Mouse (Mus musculus): ENCODE results near the gene Ptbp1. TPM values are rescaled to one million over a fixed set of nuclear protein-coding genes. Genes with fewer than 3 reads are reported as not detected.
"Not testable (repeated sequence)": the region's sequence is repeated elsewhere in the genome, so short reads cannot be mapped to it uniquely, and the experiment has no call there.

The Ptbp1 gene
- polyA plus RNA-seq, 1 experiment: 285 TPM

GRCm38 (mm10) chr10:79886054-79886453 is 31.8 kb downstream of the Ptbp1 start, which contains the start of gene Elane:
Gene Elane, plus strand, starts transcription at chr10:79886247.
- H3K27me3 ChIP-seq (ENCODE audit: control insufficient read depth, insufficient read depth, low read length): 0 out of 2 replicates have a peak, but pooled peaks cover 3% of the 10 kb centered on the region
- TF ChIP-seq POLR2A (IDR thresholded peaks at IDR 0.05; ENCODE audit: low read depth, low read length): no peak
- no peak for TF ChIP-seq CTCF (IDR thresholded peaks at IDR 0.05; ENCODE audit: extremely low read depth, insufficient read length, insufficient replicate concordance, low read depth, low read length)

GRCm38 (mm10) chr10:79886611-79887010 is 32.4 kb downstream of the Ptbp1 start:
- TF ChIP-seq CTCF (IDR thresholded peaks at IDR 0.05; ENCODE audit: extremely low read depth, insufficient read length, insufficient replicate concordance, low read depth, low read length) (no peak), POLR2A (IDR thresholded peaks at IDR 0.05; ENCODE audit: low read depth, low read length) (no peak)
- Histone ChIP-seq H3K27ac (ENCODE audit: insufficient read depth, low read depth, low read length) (no peak overlapping the region), H3K36me3 (ENCODE audit: control insufficient read depth, insufficient read depth, low read length) (no peaks in the 10 kb centered on the region), H3K4me3 (ENCODE audit: low read depth, low read length) (no peak overlapping the region), H3K4me1 (ENCODE audit: control insufficient read depth, insufficient read depth, insufficient read length, low read length) (peaks cover 8% of the 10 kb centered on the region), H3K27me3 (ENCODE audit: control insufficient read depth, insufficient read depth, low read length) (0 out of 2 replicates have a peak, but pooled peaks cover 3% of the 10 kb centered on the region)
- WGBS: 84% methylated on average over 8 of the region's 8 CpGs

More at GRCm38 (mm10) chr10:79886054-79886453, 31.8 kb downstream of the Ptbp1 start, which contains the start of gene Elane:
- Histone ChIP-seq H3K36me3 (ENCODE audit: control insufficient read depth, insufficient read depth, low read length) (no peaks in the 10 kb centered on the region), H3K4me3 (ENCODE audit: low read depth, low read length) (no peak within 1 kb of the TSS), H3K4me1 (ENCODE audit: control insufficient read depth, insufficient read depth, insufficient read length, low read length) (peaks cover 8% of the 10 kb centered on the region), H3K27ac (ENCODE audit: insufficient read depth, low read depth, low read length) (no peak within 1 kb of the TSS)
- 71% methylated on average over 6 of the region's 6 CpGs for WGBS

- no peaks in the 10 kb centered on the region for H3K27me3 ChIP-seq (ENCODE audit: control insufficient read depth, insufficient read depth, low read length)
- H3K27ac ChIP-seq (ENCODE audit: insufficient read depth, low read depth, low read length): no peak overlapping the region
- H3K4me1 ChIP-seq (ENCODE audit: control insufficient read depth, insufficient read depth, insufficient read length, low read length): no peaks in the 10 kb centered on the region
- 15% methylated on average over 2 of the region's 2 CpGs for WGBS
- TF ChIP-seq CTCF (IDR thresholded peaks at IDR 0.05; ENCODE audit: extremely low read depth, insufficient read length, insufficient replicate concordance, low read depth, low read length): no peak
- TF ChIP-seq POLR2A (IDR thresholded peaks at IDR 0.05; ENCODE audit: low read depth, low read length): no peak
- no peak overlapping the region for H3K4me3 ChIP-seq (ENCODE audit: low read depth, low read length)
- H3K36me3 ChIP-seq (ENCODE audit: control insufficient read depth, insufficient read depth, low read length): no peaks in the 10 kb centered on the region
Measured at GRCm38 (mm10) chr10:79889386-79889785, 35.2 kb downstream of the Ptbp1 start.

- TF ChIP-seq CTCF (IDR thresholded peaks at IDR 0.05; ENCODE audit: extremely low read depth, insufficient read length, insufficient replicate concordance, low read depth, low read length) (no peak), POLR2A (IDR thresholded peaks at IDR 0.05; ENCODE audit: low read depth, low read length) (no peak)
- H3K4me3 ChIP-seq (ENCODE audit: low read depth, low read length): no peak within 1 kb of the TSS
- no peak within 1 kb of the TSS for H3K27ac ChIP-seq (ENCODE audit: insufficient read depth, low read depth, low read length)
- no peaks in the 10 kb centered on the region for H3K4me1 ChIP-seq (ENCODE audit: control insufficient read depth, insufficient read depth, insufficient read length, low read length)
- H3K36me3 ChIP-seq (ENCODE audit: control insufficient read depth, insufficient read depth, low read length): peaks cover 4% of the 10 kb centered on the region; the same call in 1 of the 2 replicates
- 48% methylated on average over 5 of the region's 5 CpGs for WGBS
- no peaks in the 10 kb centered on the region for H3K27me3 ChIP-seq (ENCODE audit: control insufficient read depth, insufficient read depth, low read length)
Measured at GRCm38 (mm10) chr10:79890670-79891069, 36.4 kb downstream of the Ptbp1 start, which contains the start of gene Cfd. Gene Cfd, plus strand, starts transcription at chr10:79890853.

GRCm38 (mm10) chr10:79892451-79893118 is 38.4 kb downstream of the Ptbp1 start:
- TF ChIP-seq CTCF (IDR thresholded peaks at IDR 0.05; ENCODE audit: extremely low read depth, insufficient read length, insufficient replicate concordance, low read depth, low read length): peak; percentile 77
- not testable (repeated sequence) for H3K27me3 ChIP-seq (ENCODE audit: control insufficient read depth, insufficient read depth, low read length); H3K4me1 ChIP-seq (ENCODE audit: control insufficient read depth, insufficient read depth, insufficient read length, low read length); H3K4me3 ChIP-seq (ENCODE audit: low read depth, low read length); H3K27ac ChIP-seq (ENCODE audit: insufficient read depth, low read depth, low read length)
- H3K36me3 ChIP-seq (ENCODE audit: control insufficient read depth, insufficient read depth, low read length): peaks cover 11% of the 10 kb centered on the region; the same call in 1 of the 2 replicates
- 38% methylated on average over 22 of the region's 22 CpGs for WGBS

GRCm38 (mm10) chr10:79896306-79896705 is 42.1 kb downstream of the Ptbp1 start:
- H3K4me3 ChIP-seq (ENCODE audit: low read depth, low read length): no peak overlapping the region
- TF ChIP-seq CTCF (IDR thresholded peaks at IDR 0.05; ENCODE audit: extremely low read depth, insufficient read length, insufficient replicate concordance, low read depth, low read length) (no peak), POLR2A (IDR thresholded peaks at IDR 0.05; ENCODE audit: low read depth, low read length) (no peak)
- peaks cover 9% of the 10 kb centered on the region for H3K4me1 ChIP-seq (ENCODE audit: control insufficient read depth, insufficient read depth, insufficient read length, low read length)
- WGBS: 89% methylated on average over 16 of the region's 16 CpGs
- peaks cover 12% of the 10 kb centered on the region; the same call in 1 of the 2 replicates for H3K36me3 ChIP-seq (ENCODE audit: control insufficient read depth, insufficient read depth, low read length)
- no peaks in the 10 kb centered on the region for H3K27me3 ChIP-seq (ENCODE audit: control insufficient read depth, insufficient read depth, low read length)
- no peak overlapping the region for H3K27ac ChIP-seq (ENCODE audit: insufficient read depth, low read depth, low read length)

- H3K27ac ChIP-seq (ENCODE audit: insufficient read depth, low read depth, low read length): no peak overlapping the region
- 83% methylated on average over 13 of the region's 13 CpGs for WGBS
- peaks cover 12% of the 10 kb centered on the region; the same call in 1 of the 2 replicates for H3K36me3 ChIP-seq (ENCODE audit: control insufficient read depth, insufficient read depth, low read length)
- no peak overlapping the region for H3K4me3 ChIP-seq (ENCODE audit: low read depth, low read length)
- no peaks in the 10 kb centered on the region for H3K27me3 ChIP-seq (ENCODE audit: control insufficient read depth, insufficient read depth, low read length)
- TF ChIP-seq CTCF (IDR thresholded peaks at IDR 0.05; ENCODE audit: extremely low read depth, insufficient read length, insufficient replicate concordance, low read depth, low read length) (no peak), POLR2A (IDR thresholded peaks at IDR 0.05; ENCODE audit: low read depth, low read length) (no peak)
- peaks cover 9% of the 10 kb centered on the region for H3K4me1 ChIP-seq (ENCODE audit: control insufficient read depth, insufficient read depth, insufficient read length, low read length)
Measured at GRCm38 (mm10) chr10:79896814-79897213, 42.6 kb downstream of the Ptbp1 start.
